Mouse (Mus musculus): ENCODE data around the gene Gm20388. TPM values are rescaled to one million over a fixed set of nuclear protein-coding genes. Genes with fewer than 3 reads are reported as not detected.

Gm20388 gene
- total RNA-seq, 2 experiments from 2014 or later, result 10.7 TPM; not detected in 1

- DNase-seq (ENCODE audit: low spot score in 2 of 2), result peak in 1 of 2 experiments; percentile 59
Measured at GRCm38 (mm10) chr8:119955333-119955732, 44.7 kb downstream of the Gm20388 start.

DNA sequence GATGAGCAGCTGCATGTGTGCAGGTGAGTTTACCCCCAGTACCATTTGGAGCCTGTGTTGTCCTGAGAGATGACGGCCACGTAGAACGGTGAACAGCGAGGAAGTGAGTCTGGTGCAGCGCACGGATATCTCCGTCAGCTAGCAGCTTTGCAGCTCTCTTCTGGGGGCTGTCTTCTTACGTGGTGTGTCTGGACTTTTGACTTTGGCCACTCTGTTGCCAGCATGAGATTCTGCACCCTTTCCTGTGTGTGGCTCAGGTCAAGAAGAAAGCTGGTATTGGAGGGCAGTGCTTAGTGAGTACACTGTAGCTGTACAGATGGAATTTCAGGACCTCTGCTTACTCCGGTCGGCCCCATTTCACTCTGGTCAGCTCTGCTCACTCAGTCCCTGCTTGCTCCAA, 47.4 kb downstream of the Gm20388 start:
- no peak for DNase-seq (ENCODE audit: low spot score in 2 of 2)

DNA sequence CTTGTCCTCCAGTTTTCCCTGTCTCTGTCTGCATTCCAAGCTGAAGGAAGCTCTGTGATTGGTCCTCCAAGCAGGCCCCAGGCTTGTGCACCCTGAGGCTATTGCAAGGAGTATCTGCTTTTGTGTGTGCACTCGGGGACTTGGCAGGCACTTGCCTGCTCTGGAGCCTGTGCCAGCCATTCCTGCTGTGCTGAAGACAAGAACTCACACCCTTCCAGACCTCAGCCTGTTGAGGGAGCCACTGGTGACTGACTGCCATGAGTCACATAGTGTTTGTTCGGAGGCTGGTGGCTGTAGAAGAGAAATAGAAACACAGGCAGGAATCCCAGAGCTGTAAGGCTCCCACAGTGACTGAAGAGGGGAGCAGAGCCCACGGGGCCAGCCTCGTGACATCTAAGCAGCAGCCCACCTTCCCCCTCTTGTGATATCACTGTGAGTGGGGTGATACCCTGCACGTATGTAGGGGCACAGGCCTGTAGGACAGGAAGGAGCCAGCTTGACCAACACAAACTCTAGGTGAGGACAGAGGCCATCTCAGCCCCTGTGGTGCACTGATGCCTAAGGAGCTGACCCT, 50.0 kb downstream of the Gm20388 start:
- DNase-seq (ENCODE audit: low spot score in 2 of 2), result peak in 1 of 2 experiments; percentile 64

GRCm38 (mm10) chr8:119964859-119965258, 54.2 kb downstream of the Gm20388 start:
- DNase-seq (ENCODE audit: low spot score in 2 of 2), result no peak

GRCm38 (mm10) chr8:119967435-119967834, 56.8 kb downstream of the Gm20388 start:
- DNase-seq (ENCODE audit: low spot score in 2 of 2), result no peak

DNA sequence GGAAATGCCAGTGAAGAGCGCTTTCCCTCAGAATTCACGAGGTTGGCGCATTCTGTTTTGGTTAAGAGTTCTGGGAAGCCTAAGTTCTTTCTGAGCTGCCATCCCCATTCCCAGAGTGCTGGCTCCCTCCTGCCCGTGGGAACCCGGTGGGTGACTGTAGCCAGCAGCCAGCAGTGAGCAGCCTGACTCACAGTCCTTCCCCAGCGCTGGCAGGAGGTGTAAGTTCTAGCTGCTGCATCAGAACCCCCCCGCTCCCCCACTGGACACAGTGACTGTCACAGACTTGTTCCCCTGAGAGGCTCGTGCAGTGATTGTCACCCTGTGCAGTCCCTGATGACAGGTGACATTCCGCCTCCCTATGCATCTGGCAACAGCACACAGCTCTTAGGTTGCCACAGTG, 59.5 kb downstream of the Gm20388 start:
- DNase-seq (ENCODE audit: low spot score in 2 of 2), result no peak

DNA sequence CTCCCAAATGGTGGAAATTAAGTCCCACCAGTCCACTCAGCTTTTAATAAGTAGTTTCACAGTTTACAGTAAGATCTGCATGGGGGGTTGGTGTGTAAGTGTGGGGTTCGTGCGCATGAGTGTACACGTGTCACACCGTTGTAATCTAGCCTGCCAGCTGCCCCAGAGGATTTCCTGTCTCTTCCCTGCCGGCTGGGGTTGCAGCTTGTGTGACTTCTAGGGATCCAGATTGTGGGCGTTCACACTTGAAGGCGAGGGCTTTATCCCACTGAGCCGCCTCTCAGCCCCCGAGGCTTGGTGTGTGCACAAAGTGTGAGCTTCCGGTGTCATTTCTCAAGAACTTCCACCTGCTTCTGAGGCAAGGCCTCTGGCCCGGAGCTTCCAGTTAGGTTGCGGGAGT, 61.9 kb downstream of the Gm20388 start:
- no peak for DNase-seq (ENCODE audit: low spot score in 2 of 2)

DNA sequence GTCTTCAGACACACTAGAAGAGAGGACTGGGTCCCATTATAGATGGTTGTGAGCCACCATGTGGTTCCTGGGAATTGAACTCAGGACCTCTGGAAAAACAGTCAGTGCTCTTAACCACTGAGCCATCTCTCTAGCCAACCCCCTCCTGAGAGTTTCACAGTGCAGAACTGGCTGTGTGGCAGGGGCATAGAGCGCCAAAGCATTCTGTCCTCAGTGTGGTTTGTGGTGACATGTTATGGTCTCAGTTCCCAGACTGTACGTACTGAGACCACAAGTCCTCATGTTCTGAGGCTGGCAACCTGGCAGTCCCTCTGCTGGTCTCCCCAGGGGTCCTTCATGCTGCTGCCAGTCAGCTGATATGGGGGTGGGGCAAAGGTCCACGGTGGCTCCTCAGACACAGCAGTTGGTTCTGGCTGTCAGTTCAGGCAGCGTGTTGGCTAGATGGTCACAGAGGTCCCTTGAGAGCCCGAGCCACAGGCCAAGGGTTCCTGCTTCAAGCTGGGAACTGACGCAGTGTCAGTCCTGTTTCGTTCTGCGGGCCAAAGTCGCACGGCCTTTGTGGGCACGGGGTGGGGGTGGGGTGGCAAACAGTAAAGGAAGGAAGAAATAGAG, 68.2 kb downstream of the Gm20388 start:
- DNase-seq (ENCODE audit: low spot score in 2 of 2), result no peak

DNA sequence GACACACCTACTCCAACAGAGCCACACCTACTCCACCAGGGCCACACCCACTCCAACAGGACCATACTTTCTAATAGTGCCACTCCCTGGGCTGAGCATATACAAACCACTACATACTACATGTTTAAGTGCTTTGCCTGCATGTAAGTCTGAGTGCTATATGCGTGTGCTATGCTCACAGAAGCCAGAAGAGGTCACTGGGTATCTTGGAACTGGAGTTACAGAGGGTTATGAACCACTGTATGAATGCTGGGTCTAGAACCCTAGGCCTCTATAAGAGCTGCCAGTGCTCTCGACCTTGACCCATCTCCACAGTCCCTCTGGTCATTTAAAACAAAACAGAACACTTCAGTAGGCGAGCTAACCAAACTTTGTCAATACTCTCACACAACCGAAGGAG, 70.6 kb downstream of the Gm20388 start:
- DNase-seq (ENCODE audit: low spot score in 2 of 2), result no peak

GRCm38 (mm10) chr8:119984085-119984484, 73.4 kb downstream of the Gm20388 start:
- no peak for DNase-seq (ENCODE audit: low spot score in 2 of 2)

DNA sequence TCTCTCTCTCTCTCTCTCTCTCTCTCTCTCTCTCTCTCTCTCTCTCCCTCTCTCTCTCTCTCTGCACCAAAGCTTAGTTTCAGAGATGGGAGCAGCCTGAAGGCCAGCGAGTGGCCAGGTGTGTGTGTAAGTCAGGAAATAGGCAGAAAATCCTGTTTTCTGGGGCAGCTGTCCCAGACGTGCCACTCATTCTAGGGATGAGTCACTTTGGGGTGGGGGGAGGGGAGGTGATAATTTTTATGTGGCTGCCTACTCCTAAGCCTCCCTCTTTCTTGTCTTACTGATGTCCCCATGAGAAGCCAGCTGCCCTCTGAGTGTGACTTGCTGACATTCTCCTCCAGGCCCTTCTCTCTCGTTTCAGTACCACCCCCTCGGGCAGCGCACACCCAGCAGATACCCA, 75.5 kb downstream of the Gm20388 start:
- no peak for DNase-seq (ENCODE audit: low spot score in 2 of 2)

GRCm38 (mm10) chr8:119988087-119988486, 77.4 kb downstream of the Gm20388 start:
- no peak for DNase-seq (ENCODE audit: low spot score in 2 of 2)

DNA sequence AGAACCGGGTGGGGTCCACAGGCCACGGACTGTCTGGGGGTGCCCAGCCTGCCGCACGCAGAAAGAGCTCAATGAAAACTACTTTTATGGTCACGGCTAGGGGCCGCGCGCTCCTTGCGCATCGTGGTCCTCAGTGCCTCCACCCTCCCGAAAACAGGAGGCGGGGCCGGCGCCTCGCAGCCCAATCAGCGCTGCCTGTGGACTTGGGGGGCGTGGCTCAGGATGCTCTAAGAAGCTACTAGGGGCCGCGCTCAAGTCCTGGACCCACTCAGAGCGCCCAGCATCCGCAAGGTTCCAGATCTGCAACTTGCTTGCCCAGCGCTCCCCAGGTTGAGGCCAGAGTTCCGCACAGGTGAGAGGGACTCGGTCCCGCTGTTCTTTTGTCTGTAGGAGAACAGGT, 81.6 kb downstream of the Gm20388 start, which contains the start of gene Crispld2:
Gene Crispld2, plus strand, starts transcription at position 190 of the 400 bp plus-strand sequence.
- peak; percentile 37 to 57 for DNase-seq (ENCODE audit: low spot score in 2 of 2)

GRCm38 (mm10) chr8:119994114-119994513, 83.5 kb downstream of the Gm20388 start:
- no peak for DNase-seq (ENCODE audit: low spot score in 2 of 2)

- no peak for DNase-seq (ENCODE audit: low spot score in 2 of 2)
Measured at GRCm38 (mm10) chr8:119994556-119994955, 83.9 kb downstream of the Gm20388 start.

DNA sequence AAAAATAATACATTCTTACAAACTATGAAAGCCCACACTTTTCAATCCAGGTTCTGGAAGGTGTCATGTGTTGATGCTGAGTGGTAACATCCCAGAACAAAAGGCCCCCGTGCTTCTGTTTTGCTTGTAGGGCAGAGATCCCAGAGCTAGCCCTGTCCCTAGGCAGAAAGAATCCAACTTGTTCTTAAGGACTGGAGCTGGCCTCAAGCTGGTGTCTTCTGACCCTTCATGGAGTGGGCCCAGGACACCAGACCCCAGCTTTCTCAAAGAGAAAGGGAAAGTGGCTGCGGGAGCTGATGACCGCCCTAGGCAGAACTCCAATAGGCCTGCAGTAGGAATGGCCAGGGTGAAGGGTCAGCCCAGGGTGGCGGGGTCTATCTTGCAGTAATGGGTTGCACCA, 86.6 kb downstream of the Gm20388 start:
- DNase-seq (ENCODE audit: low spot score in 2 of 2), result no peak

DNA sequence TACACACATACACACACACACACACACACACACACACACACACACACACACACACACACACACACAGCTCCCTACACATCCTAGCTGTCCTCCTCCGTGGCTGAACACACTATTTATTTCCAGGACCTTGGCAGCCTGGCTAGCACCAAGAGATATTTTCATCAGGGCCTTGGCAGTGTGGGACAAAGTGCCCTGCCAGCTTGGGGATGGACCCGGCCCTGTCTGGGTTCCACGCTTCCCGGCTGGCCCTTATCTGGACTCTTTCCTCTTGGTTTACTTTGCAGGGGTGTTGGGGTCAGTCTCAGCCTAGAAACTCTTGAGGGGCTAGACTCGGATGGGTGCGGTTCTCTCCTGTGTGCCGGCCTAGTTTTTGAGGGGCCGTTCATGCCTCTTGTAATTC, 89.8 kb downstream of the Gm20388 start:
- DNase-seq (ENCODE audit: low spot score in 2 of 2), result no peak

DNA sequence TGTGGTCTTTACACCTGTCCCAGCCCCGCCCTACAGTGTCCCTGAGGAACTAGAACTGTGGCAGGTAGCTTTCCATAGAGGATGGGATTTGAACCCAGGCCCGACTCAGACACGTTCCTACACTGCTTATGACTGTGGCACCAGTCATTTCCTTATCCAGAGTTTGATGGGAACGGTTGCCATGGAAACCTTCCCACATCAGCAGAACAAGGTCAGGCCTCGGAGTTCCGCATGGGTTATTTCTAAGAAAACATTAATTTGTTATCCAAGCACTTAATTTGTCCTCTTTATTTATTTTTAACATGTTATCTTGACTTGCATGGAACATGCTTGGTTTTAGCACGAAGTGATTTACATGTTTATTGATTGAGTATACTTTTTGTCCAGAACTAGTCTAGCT, 91.1 kb downstream of the Gm20388 start:
- no peak for DNase-seq (ENCODE audit: low spot score in 2 of 2)

DNA sequence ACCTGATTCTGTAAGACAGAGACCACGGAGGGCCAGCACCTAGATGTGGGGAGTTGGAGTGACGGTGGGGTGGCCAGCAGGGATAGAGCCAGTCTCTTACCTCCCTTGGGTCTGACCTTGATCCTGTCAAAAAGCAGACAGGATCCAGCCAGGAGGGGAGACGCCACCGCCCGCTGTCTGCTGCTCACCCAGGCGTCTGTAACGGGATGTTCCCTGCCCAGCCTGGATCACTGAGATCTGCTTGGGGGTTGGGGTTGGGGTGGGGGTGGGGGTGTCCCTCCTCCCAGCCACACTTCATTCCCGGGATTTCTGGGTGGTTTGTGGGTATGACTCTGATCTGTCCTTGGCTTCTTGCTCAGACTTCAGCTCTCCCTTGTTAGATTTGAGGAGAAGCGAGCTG, 91.7 kb downstream of the Gm20388 start:
- no peak for DNase-seq (ENCODE audit: low spot score in 2 of 2)

GRCm38 (mm10) chr8:120004154-120004702, 93.6 kb downstream of the Gm20388 start:
- no peak for DNase-seq (ENCODE audit: low spot score in 2 of 2)

GRCm38 (mm10) chr8:120004705-120005381, 94.2 kb downstream of the Gm20388 start:
- DNase-seq (ENCODE audit: low spot score in 2 of 2), result no peak

- DNase-seq (ENCODE audit: low spot score in 2 of 2), result no peak
Measured at GRCm38 (mm10) chr8:120006645-120007160, 96.1 kb downstream of the Gm20388 start.

Measured in layer of hippocampus, adult 18-20 months (tissue).